Mouse (Mus musculus) heart, embryonic 16.5 days (tissue): ENCODE measurements at regions not wholly inside any gene's neighbourhood (a gene's known extent, or its start where the extent isn't known, plus 50 kb on each side); places are given as distances from the start of the nearest gene placed in this dataset.
A peak's percentile ranks its signal among the peaks of the same experiment; 100 is the strongest.

Experiments used
- ATAC-seq: fragments of 200-750 bp; cut with Nextera tagmentation; replicated peaks from 2 replicates; pipeline ENCODE4 v1.8.0; 2017; ENCODE audit warnings: moderate number of reproducible peaks; ENCODE audit not compliant: insufficient read depth, low FRiP score; ENCODE audit errors: extremely low read depth
- H3K27ac ChIP-seq: fragments of 300-500 bp; sonication (generic); 2 replicates; pipeline ENCODE4 v1.5.1; 2014; ENCODE audit warnings: mild to moderate bottlenecking, low read length, control low read depth, moderate library complexity
- H3K27me3 ChIP-seq: fragments of 300-500 bp; sonication (generic); 2 replicates; pipeline ENCODE4 v1.6.1; 2014; ENCODE audit warnings: low read length, mixed read lengths; ENCODE audit not compliant: control insufficient read depth, insufficient read depth
- H3K36me3 ChIP-seq: fragments of 300-500 bp; sonication (generic); 2 replicates; pipeline ENCODE4 v1.6.1; 2014; ENCODE audit not compliant: control insufficient read depth, insufficient read depth
- H3K4me1 ChIP-seq: fragments of 300-500 bp; sonication (generic); 2 replicates; pipeline ENCODE4 v1.6.1; 2014; ENCODE audit warnings: low read length, mixed read lengths; ENCODE audit not compliant: control insufficient read depth, insufficient read depth
- H3K4me2 ChIP-seq: fragments of 300-500 bp; sonication (generic); 2 replicates; pipeline ENCODE4 v1.6.1; 2014; ENCODE audit warnings: low read depth, mild to moderate bottlenecking, control low read depth, low read length
- H3K4me3 ChIP-seq: fragments of 300-500 bp; sonication (generic); 2 replicates; pipeline ENCODE4 v1.5.1; 2014; ENCODE audit warnings: mild to moderate bottlenecking, control low read depth, low read length
- H3K9ac ChIP-seq: fragments of 300-500 bp; sonication (generic); 2 replicates; pipeline ENCODE4 v1.6.1; 2014; ENCODE audit warnings: low read length, control low read depth
- H3K9me3 ChIP-seq: fragments of 300-500 bp; sonication (generic); replicated peaks from 2 replicates; pipeline ENCODE4 v1.6.1; 2016; ENCODE audit warnings: low read length; ENCODE audit not compliant: control insufficient read depth
- WGBS: fragments of 180-500 bp; shearing (Covaris S2); extraction: QIAGEN DNeasy Blood & Tissue Kit; methylation state at CpG from one replicate; pipeline ENCODE4 v1.1.7; 2014; 5-methylcytosine and 5-hydroxymethylcytosine counted together

GRCm38 (mm10) chr5:103335916-103336688, 88.9 kb upstream of the Ptpn13 start:
- H3K9ac ChIP-seq = peak overlapping the region; percentile 39; the same call in 1 of the 2 replicates
- 0 out of 2 replicates have a peak, but pooled peaks cover 2% of the 10 kb centered on the region for H3K27me3 ChIP-seq
- 26% methylated on average over 12 of the region's 12 CpGs for WGBS
- H3K4me1 ChIP-seq = peaks cover 10% of the 10 kb centered on the region
- H3K27ac ChIP-seq = no peak overlapping the region
- no peaks in the 10 kb centered on the region for H3K36me3 ChIP-seq
- peak overlapping the region; percentile 13 for H3K4me3 ChIP-seq
- H3K4me2 ChIP-seq = peak overlapping the region; percentile 57
- ATAC-seq = no peak
- H3K9me3 ChIP-seq = no peaks in the 10 kb centered on the region

- Histone ChIP-seq H3K9ac (no peak overlapping the region), H3K36me3 (no peaks in the 10 kb centered on the region), H3K9me3 (no peaks in the 10 kb centered on the region), H3K4me1 (no peaks in the 10 kb centered on the region), H3K4me3 (no peak overlapping the region), H3K27ac (no peak overlapping the region), H3K27me3 (no peaks in the 10 kb centered on the region), H3K4me2 (no peak overlapping the region)
- ATAC-seq = no peak
- 60% methylated on average over 10 of the region's 10 CpGs for WGBS
Measured at GRCm38 (mm10) chr5:103326412-103326811, 98.6 kb upstream of the Ptpn13 start.

- Histone ChIP-seq H3K4me2 (no peak overlapping the region), H3K4me1 (no peaks in the 10 kb centered on the region), H3K27ac (no peak overlapping the region), H3K9me3 (no peaks in the 10 kb centered on the region), H3K27me3 (no peaks in the 10 kb centered on the region), H3K4me3 (no peak overlapping the region), H3K9ac (no peak overlapping the region), H3K36me3 (no peaks in the 10 kb centered on the region)
- WGBS = 82% methylated on average over 5 of the region's 5 CpGs
- ATAC-seq = no peak
Measured at GRCm38 (mm10) chr5:103320341-103320740, 104.7 kb upstream of the Ptpn13 start.

- H3K4me1 ChIP-seq = no peaks in the 10 kb centered on the region
- ATAC-seq = no peak
- H3K36me3 ChIP-seq = no peaks in the 10 kb centered on the region
- H3K4me2 ChIP-seq = no peak overlapping the region
- no peak overlapping the region for H3K4me3 ChIP-seq
- H3K27ac ChIP-seq = no peak overlapping the region
- no peak overlapping the region for H3K9ac ChIP-seq
- WGBS = 39% methylated on average over 9 of the region's 9 CpGs
- no peaks in the 10 kb centered on the region for H3K27me3 ChIP-seq
- H3K9me3 ChIP-seq = no peaks in the 10 kb centered on the region
Measured at GRCm38 (mm10) chr5:103309806-103310525, 98.8 kb upstream of the Mapk10 start.

- no peak overlapping the region for H3K4me3 ChIP-seq
- no peaks in the 10 kb centered on the region for H3K4me1 ChIP-seq
- no peaks in the 10 kb centered on the region; the same call in 1 of the 2 replicates for H3K9me3 ChIP-seq
- WGBS = 71% methylated on average over 11 of the region's 11 CpGs
- no peak overlapping the region for H3K9ac ChIP-seq
- no peak for ATAC-seq
- H3K36me3 ChIP-seq = no peaks in the 10 kb centered on the region
- no peak overlapping the region for H3K4me2 ChIP-seq
- H3K27ac ChIP-seq = no peak overlapping the region
- H3K27me3 ChIP-seq = no peaks in the 10 kb centered on the region
Measured at GRCm38 (mm10) chr5:103305716-103306447, 94.7 kb upstream of the Mapk10 start.

- Histone ChIP-seq H3K9me3 (no peaks in the 10 kb centered on the region; the same call in 1 of the 2 replicates), H3K4me3 (no peak overlapping the region), H3K27ac (no peak overlapping the region), H3K27me3 (no peaks in the 10 kb centered on the region), H3K4me1 (no peaks in the 10 kb centered on the region), H3K9ac (no peak overlapping the region), H3K4me2 (no peak overlapping the region), H3K36me3 (no peaks in the 10 kb centered on the region)
- WGBS = 82% methylated on average over 1 of the region's 1 CpGs
- no peak for ATAC-seq
Measured at GRCm38 (mm10) chr5:103304975-103305374, 93.8 kb upstream of the Mapk10 start.

- no peaks in the 10 kb centered on the region for H3K36me3 ChIP-seq
- H3K4me2 ChIP-seq = no peak overlapping the region
- no peaks in the 10 kb centered on the region for H3K4me1 ChIP-seq
- H3K27me3 ChIP-seq = no peaks in the 10 kb centered on the region
- no peak for ATAC-seq
- no peak overlapping the region for H3K9ac ChIP-seq
- H3K4me3 ChIP-seq = no peak overlapping the region
- no peaks in the 10 kb centered on the region; the same call in 1 of the 2 replicates for H3K9me3 ChIP-seq
- no peak overlapping the region for H3K27ac ChIP-seq
- whole genome bisulfite sequencing = 89% methylated on average over 10 of the region's 10 CpGs
Measured at GRCm38 (mm10) chr5:103302744-103303143, 91.6 kb upstream of the Mapk10 start.

- Histone ChIP-seq H3K9me3 (no peaks in the 10 kb centered on the region; the same call in 1 of the 2 replicates), H3K27ac (no peak overlapping the region), H3K4me3 (no peak overlapping the region), H3K36me3 (no peaks in the 10 kb centered on the region), H3K27me3 (no peaks in the 10 kb centered on the region), H3K4me2 (no peak overlapping the region), H3K4me1 (no peaks in the 10 kb centered on the region), H3K9ac (no peak overlapping the region)
- WGBS = 29% methylated on average over 3 of the region's 3 CpGs
- no peak for ATAC-seq
Measured at GRCm38 (mm10) chr5:103301303-103301702, 90.2 kb upstream of the Mapk10 start.

GRCm38 (mm10) chr5:103293953-103294352, 82.8 kb upstream of the Mapk10 start:
- Histone ChIP-seq H3K27me3 (no peaks in the 10 kb centered on the region), H3K9me3 (no peaks in the 10 kb centered on the region), H3K4me2 (no peak overlapping the region), H3K36me3 (no peaks in the 10 kb centered on the region), H3K27ac (no peak overlapping the region), H3K4me1 (no peaks in the 10 kb centered on the region), H3K9ac (no peak overlapping the region), H3K4me3 (no peak overlapping the region)
- WGBS = 84% methylated on average over 3 of the region's 3 CpGs
- no peak for ATAC-seq
